Comparison of ENCODE assay signal across 13 mouse cellular contexts in genomic region chrX:21484414-21484813, GRCm38 (mm10). TPM values are rescaled to one million over a fixed set of nuclear protein-coding genes. Genes with fewer than 3 reads are reported as not detected.
DNase-seq lines count a peak whose midpoint lies in the region; ATAC-seq and TF ChIP-seq lines count a peak whose summit lies in the region.
"Had no signal": no experiment of that assay in that cellular context is flagged by ENCODE, and none has a peak within 500 bp of the region (broad histone marks: within the 10 kb centered on the region; RNA-seq: fewer than 3 reads in every experiment).

Agtr2 (plus strand) TSS chrX:21484544.

- DNase-seq in hindbrain, postnatal 0 days (ENCODE audit: low spot score) = no peak
- peak; percentile 1 for DNase-seq in NIH3T3 (ENCODE audit: low read depth)
- DNase-seq in adrenal gland, postnatal 10 days = no peak
- no peak for DNase-seq in limb, embryonic 11.5 days (ENCODE audit: low spot score)
- DNase-seq in left cerebral cortex, adult 18-20 months (ENCODE audit: low spot score in 2 of 2) = no peak
- DNase-seq in right cerebral cortex, postnatal 36 days (ENCODE audit: low spot score in 2 of 2) = no peak
- DNase-seq: heart, adult 18-20 months; kidney, postnatal 36 days; lung, postnatal 4 days had no signal

- H3K4me2 ChIP-seq in hindbrain, embryonic 15.5 days = 0 out of 2 replicates have a peak within 1 kb of the TSS, but pooled peaks have one; percentile 15
- no peak within 1 kb of the TSS for H3K4me2 ChIP-seq in hindbrain, postnatal 0 days (ENCODE audit: low read depth, low read length)
- no peak within 1 kb of the TSS for H3K4me2 ChIP-seq in limb, embryonic 11.5 days (ENCODE audit: low read depth, severe bottlenecking)

- no peak within 1 kb of the TSS for H3K27ac ChIP-seq in hindbrain, embryonic 15.5 days (replicated peaks)
- no peak within 1 kb of the TSS for H3K27ac ChIP-seq in hindbrain, postnatal 0 days
- no peak within 1 kb of the TSS for H3K27ac ChIP-seq in limb, embryonic 11.5 days (replicated peaks; ENCODE audit: low read depth, low read length)

- no peaks in the 10 kb centered on the region for H3K36me3 ChIP-seq in hindbrain, embryonic 15.5 days
- no peaks in the 10 kb centered on the region for H3K36me3 ChIP-seq in hindbrain, postnatal 0 days (ENCODE audit: insufficient read depth, low read length)
- H3K36me3 ChIP-seq in limb, embryonic 11.5 days (ENCODE audit: control insufficient read depth, insufficient read depth, low read length) = no peaks in the 10 kb centered on the region

- no peaks in the 10 kb centered on the region for H3K9me3 ChIP-seq in hindbrain, embryonic 15.5 days
- H3K9me3 ChIP-seq in hindbrain, postnatal 0 days (ENCODE audit: low read length) = no peaks in the 10 kb centered on the region
- no peaks in the 10 kb centered on the region for H3K9me3 ChIP-seq in limb, embryonic 11.5 days (ENCODE audit: control insufficient read depth, low read length)

- no peak for ATAC-seq in hindbrain, embryonic 15.5 days (ENCODE audit: low FRiP score, low read depth)
- no peak for ATAC-seq in hindbrain, postnatal 0 days
- ATAC-seq in limb, embryonic 11.5 days (ENCODE audit: insufficient number of reproducible peaks, low FRiP score, low TSS enrichment, low read depth) = no peak

- no peaks in the 10 kb centered on the region for H3K27me3 ChIP-seq in hindbrain, embryonic 15.5 days
- H3K27me3 ChIP-seq in hindbrain, postnatal 0 days (ENCODE audit: insufficient read depth, low read length) = no peaks in the 10 kb centered on the region
- no peaks in the 10 kb centered on the region for H3K27me3 ChIP-seq in limb, embryonic 11.5 days (ENCODE audit: control insufficient read depth, insufficient read depth, low read length)
- H3K27me3 ChIP-seq: CH12.LX had no signal

- no peak within 1 kb of the TSS for H3K4me3 ChIP-seq in hindbrain, embryonic 15.5 days
- no peak within 1 kb of the TSS; the same call in 1 of the 2 replicates for H3K4me3 ChIP-seq in hindbrain, postnatal 0 days (ENCODE audit: low read length)
- no peak within 1 kb of the TSS for H3K4me3 ChIP-seq in limb, embryonic 11.5 days (ENCODE audit: low read depth, low read length)

- 68% methylated on average over 5 of the region's 5 CpGs for WGBS in hindbrain, embryonic 15.5 days
- 61% methylated on average over 5 of the region's 5 CpGs for WGBS in hindbrain, postnatal 0 days
- WGBS in limb, embryonic 11.5 days = 50% methylated on average over 5 of the region's 5 CpGs

- no peak for TF ChIP-seq CTCF in hindbrain, postnatal 0 days (IDR thresholded peaks at IDR 0.05; ENCODE audit: low read depth)

- H3K4me1 ChIP-seq in hindbrain, embryonic 15.5 days (replicated peaks) = no peaks in the 10 kb centered on the region
- no peaks in the 10 kb centered on the region for H3K4me1 ChIP-seq in hindbrain, postnatal 0 days (ENCODE audit: insufficient read depth, low read length)
- no peaks in the 10 kb centered on the region for H3K4me1 ChIP-seq in limb, embryonic 11.5 days (ENCODE audit: control insufficient read depth, insufficient read depth, low read length)

- H3K9ac ChIP-seq in hindbrain, embryonic 15.5 days = no peak within 1 kb of the TSS
- no peak within 1 kb of the TSS for H3K9ac ChIP-seq in hindbrain, postnatal 0 days (replicated peaks; ENCODE audit: low read length)
- H3K9ac ChIP-seq in limb, embryonic 11.5 days (ENCODE audit: low read length) = no peak within 1 kb of the TSS

RNA-seq across cellular contexts. Expression of gene Agtr2, which starts in this region (rescaled TPM):
- 4.2 and 5.6 TPM in 2 replicates for polyA plus RNA-seq in hindbrain, embryonic 15.5 days (2015; fragmentation: Nextera tagmentation; extraction: Ambion mirVana)
- 3.1 and 6.4 TPM in 2 replicates for total RNA-seq in hindbrain, postnatal 0 days (2014; rRNA removed)
- polyA plus RNA-seq in hindbrain, postnatal 0 days (2015; fragmentation: Nextera tagmentation; extraction: Ambion mirVana) = 4.5 and 5.3 TPM in 2 replicates
- total RNA-seq in adrenal gland, postnatal 10 days (2021) = 10 to 100 TPM; 59.6 to 66.7 TPM
- 19.4 and 19.5 TPM in 2 replicates for polyA plus RNA-seq in limb, embryonic 11.5 days (2014; fragmentation: Nextera tagmentation; extraction: Ambion mirVana)
- under 1 TPM; 0.49 to 0.53 TPM for total RNA-seq in left cerebral cortex, adult 18-20 months (2021)
- total RNA-seq: CH12.LX; heart, adult 18-20 months; hematopoietic stem cell, adult 5-6 weeks had no signal
- polyA plus RNA-seq: spleen, adult 2 months had no signal
